Mouse (Mus musculus) MEL (cell line): ENCODE measurements around the gene Npr3.

Source experiments
- CHD2 ChIP-seq: IDR thresholded peaks from 2 replicates; pipeline ENCODE4 v1.6.1; 2011; ENCODE audit warnings: low read length, improper control_type of control experiment
- CTCF ChIP-seq, 3 experiments: IDR thresholded peaks in 2 of 3; conservative IDR thresholded peaks in 1 of 3; 2 replicates each; pipeline ENCODE4 v1.5.1; 2011 to 2012; ENCODE audit warnings: low read length in 3 of 3, low read depth in 2 of 3, mild to moderate bottlenecking in 2 of 3, improper control_type of control experiment in 1 of 3, inconsistent platforms in 1 of 3, mixed read lengths in 1 of 3, moderate library complexity in 1 of 3; ENCODE audit not compliant: control insufficient read depth in 1 of 3, insufficient read depth in 1 of 3, poor library complexity in 1 of 3, severe bottlenecking in 1 of 3
- E2F4 ChIP-seq: IDR thresholded peaks from 2 replicates; pipeline ENCODE4 v1.6.1; 2011; ENCODE audit warnings: low read depth, low read length, improper control_type of control experiment, borderline replicate concordance
- ETS1 ChIP-seq: IDR thresholded peaks from 2 replicates; pipeline ENCODE4 v1.6.1; 2012; ENCODE audit warnings: low read depth, mild to moderate bottlenecking, inconsistent platforms, low read length, improper control_type of control experiment, moderate library complexity
- GATA1 ChIP-seq: IDR thresholded peaks from 2 replicates; pipeline ENCODE4 v1.6.1; 2011; ENCODE audit warnings: low read depth, low read length, improper control_type of control experiment
- MAFK ChIP-seq: IDR thresholded peaks from 2 replicates; pipeline ENCODE4 v1.6.1; 2011; ENCODE audit warnings: low read depth, mild to moderate bottlenecking, low read length, improper control_type of control experiment, borderline replicate concordance
- POLR2A ChIP-seq, 2 experiments: IDR thresholded peaks; 2 replicates each; pipeline ENCODE4 v1.6.1; 2011 to 2012; ENCODE audit warnings: low read length in 2 of 2, mild to moderate bottlenecking in 2 of 2, control low read depth in 1 of 2, improper control_type of control experiment in 1 of 2, low read depth in 1 of 2, moderate library complexity in 1 of 2; ENCODE audit not compliant: control insufficient read depth in 1 of 2, insufficient read depth in 1 of 2, poor library complexity in 1 of 2
- POLR2AphosphoS2 ChIP-seq: IDR thresholded peaks from 2 replicates; pipeline ENCODE4 v1.6.1; 2011; ENCODE audit warnings: low read length, improper control_type of control experiment
- RAD21 ChIP-seq: IDR thresholded peaks from 2 replicates; pipeline ENCODE4 v1.6.1; 2011; ENCODE audit warnings: mild to moderate bottlenecking, low read depth, low read length, improper control_type of control experiment
- TCF12 ChIP-seq: IDR thresholded peaks from 2 replicates; pipeline ENCODE4 v1.6.1; 2014; ENCODE audit warnings: low read depth, mild to moderate bottlenecking, inconsistent platforms, low read length, improper control_type of control experiment, moderate library complexity
- UBTF ChIP-seq: IDR thresholded peaks from 2 replicates; pipeline ENCODE4 v1.6.1; 2012; ENCODE audit warnings: low read depth, mild to moderate bottlenecking, inconsistent platforms, low read length, improper control_type of control experiment, moderate library complexity, borderline replicate concordance; ENCODE audit not compliant: insufficient read depth

DNA sequence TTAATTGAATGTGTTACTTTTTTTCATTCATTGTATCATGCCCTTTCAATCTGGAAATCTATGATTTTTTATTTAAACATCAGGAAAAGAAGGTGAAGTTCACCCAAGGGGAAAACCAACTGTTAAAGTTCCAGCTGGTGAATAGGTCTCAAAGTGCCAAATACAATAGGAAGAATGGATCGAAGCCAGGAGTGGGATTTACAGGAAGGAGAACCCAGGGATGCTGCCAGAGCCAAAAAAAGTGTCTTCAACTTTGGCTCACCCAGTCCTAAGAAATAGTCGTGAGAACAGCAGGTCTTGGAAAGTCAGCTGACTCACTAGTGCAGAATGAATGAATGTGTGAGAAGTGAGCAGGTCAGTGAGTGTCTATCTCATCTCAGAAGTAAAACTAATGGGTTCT, 29.8 kb downstream of the Npr3 start:
- no peak for TF ChIP-seq MAFK
- no peak for TF ChIP-seq UBTF
- no peak for TF ChIP-seq ETS1
- TF ChIP-seq POLR2AphosphoS2 = no peak
- no peak for TF ChIP-seq CHD2
- TF ChIP-seq RAD21 = no peak
- no peak for TF ChIP-seq CTCF (IDR thresholded peaks at IDR 0.05 in 2 of 3, conservative IDR thresholded peaks at IDR 0.05 in 1 of 3; ENCODE audit: control insufficient read depth in 1 of 3, insufficient read depth in 1 of 3, low read depth in 2 of 3, low read length in 3 of 3, poor library complexity in 1 of 3, severe bottlenecking in 1 of 3)
- no peak for TF ChIP-seq GATA1
- TF ChIP-seq E2F4 = no peak
- no peak for TF ChIP-seq POLR2A (IDR thresholded peaks at IDR 0.05; ENCODE audit: control insufficient read depth in 1 of 2, insufficient read depth in 1 of 2, low read depth in 1 of 2, low read length in 2 of 2, poor library complexity in 1 of 2)
- TF ChIP-seq TCF12 = no peak
